Mouse (Mus musculus): Measurements from ENCODE around the gene Plod1. TPM values are rescaled to one million over a fixed set of nuclear protein-coding genes. Genes with fewer than 3 reads are reported as not detected.
A peak's percentile ranks its signal among the peaks of the same experiment; 100 is the strongest.

Plod1 gene
- polyA plus RNA-seq, 1 experiment from 2014 or later = 20.2 TPM

- Histone ChIP-seq H3K4me3 (no peak overlapping the region), H3K27ac (no peak overlapping the region), H3K4me2 (no peak overlapping the region), H3K36me3 (replicated peaks) (no peaks in the 10 kb centered on the region), H3K9me3 (no peaks in the 10 kb centered on the region), H3K4me1 (no peaks in the 10 kb centered on the region), H3K9ac (no peak overlapping the region), H3K27me3 (replicated peaks) (no peaks in the 10 kb centered on the region)
- ATAC-seq (replicated peaks) = peak; percentile 73
- 48% methylated on average over 6 of the region's 6 CpGs for WGBS
Measured at GRCm38 (mm10) chr4:147959881-147960831, 23.6 kb upstream of the Plod1 start.

GRCm38 (mm10) chr4:147957141-147957540 is 20.6 kb upstream of the Plod1 start:
- H3K4me1 ChIP-seq = no peaks in the 10 kb centered on the region
- H3K27me3 ChIP-seq (replicated peaks) = no peaks in the 10 kb centered on the region
- whole genome bisulfite sequencing = 49% methylated on average over 11 of the region's 11 CpGs
- no peaks in the 10 kb centered on the region for H3K9me3 ChIP-seq
- no peak overlapping the region for H3K4me3 ChIP-seq
- no peak overlapping the region for H3K4me2 ChIP-seq
- no peak overlapping the region for H3K27ac ChIP-seq
- H3K9ac ChIP-seq = no peak overlapping the region
- H3K36me3 ChIP-seq (replicated peaks) = no peaks in the 10 kb centered on the region
- ATAC-seq (replicated peaks) = no peak

GRCm38 (mm10) chr4:147953590-147953989 is 17.0 kb upstream of the Plod1 start:
- ATAC-seq (replicated peaks) = no peak; the same call in 1 of the 2 replicates
- Histone ChIP-seq H3K4me3 (no peak overlapping the region), H3K27me3 (replicated peaks) (no peaks in the 10 kb centered on the region), H3K36me3 (replicated peaks) (0 out of 2 replicates have a peak, but pooled peaks cover under 1% of the 10 kb centered on the region), H3K4me1 (no peaks in the 10 kb centered on the region), H3K4me2 (no peak overlapping the region), H3K9ac (no peak overlapping the region), H3K27ac (no peak overlapping the region), H3K9me3 (no peaks in the 10 kb centered on the region)
- 4% methylated on average over 4 of the region's 4 CpGs for WGBS

GRCm38 (mm10) chr4:147947511-147947910 is 10.9 kb upstream of the Plod1 start:
- ATAC-seq (replicated peaks) = no peak
- Histone ChIP-seq H3K36me3 (replicated peaks) (peaks cover 38% of the 10 kb centered on the region), H3K9ac (no peak overlapping the region), H3K4me2 (no peak overlapping the region), H3K27ac (no peak overlapping the region), H3K27me3 (replicated peaks) (no peaks in the 10 kb centered on the region), H3K4me3 (no peak overlapping the region), H3K9me3 (no peaks in the 10 kb centered on the region), H3K4me1 (peaks cover 15% of the 10 kb centered on the region)
- 66% methylated on average over 2 of the region's 2 CpGs for WGBS

GRCm38 (mm10) chr4:147943005-147943404 is 6.4 kb upstream of the Plod1 start:
- H3K36me3 ChIP-seq (replicated peaks) = peaks cover 34% of the 10 kb centered on the region
- no peaks in the 10 kb centered on the region for H3K9me3 ChIP-seq
- H3K9ac ChIP-seq = no peak overlapping the region
- ATAC-seq (replicated peaks) = no peak
- 97% methylated on average over 1 of the region's 1 CpGs for WGBS
- no peaks in the 10 kb centered on the region for H3K27me3 ChIP-seq (replicated peaks)
- H3K4me2 ChIP-seq = peak overlapping the region; percentile 97; the same call in 1 of the 2 replicates
- H3K27ac ChIP-seq = no peak overlapping the region
- H3K4me3 ChIP-seq = no peak overlapping the region
- peaks cover 33% of the 10 kb centered on the region for H3K4me1 ChIP-seq

- ATAC-seq (replicated peaks) = peak; percentile 64
- no peaks in the 10 kb centered on the region for H3K9me3 ChIP-seq
- H3K27ac ChIP-seq = peak overlapping the region; percentile 77; the same call in 1 of the 2 replicates
- H3K27me3 ChIP-seq (replicated peaks) = no peaks in the 10 kb centered on the region
- peaks cover 26% of the 10 kb centered on the region for H3K36me3 ChIP-seq (replicated peaks)
- peak overlapping the region; percentile 72 for H3K4me3 ChIP-seq
- H3K4me1 ChIP-seq = peaks cover 39% of the 10 kb centered on the region
- H3K4me2 ChIP-seq = peak overlapping the region; percentile 97
- H3K9ac ChIP-seq = peak overlapping the region; percentile 79
- WGBS = 7% methylated on average over 80 of the region's 88 CpGs
Measured at GRCm38 (mm10) chr4:147941045-147942020, 4.8 kb upstream of the Plod1 start.

- Histone ChIP-seq H3K36me3 (replicated peaks) (peaks cover 21% of the 10 kb centered on the region), H3K9me3 (no peaks in the 10 kb centered on the region), H3K9ac (peak within 1 kb of the TSS; percentile 79), H3K27ac (peak within 1 kb of the TSS; percentile 77), H3K4me1 (peaks cover 40% of the 10 kb centered on the region), H3K27me3 (replicated peaks) (no peaks in the 10 kb centered on the region), H3K4me3 (peak within 1 kb of the TSS; percentile 72), H3K4me2 (peak within 1 kb of the TSS; percentile 97)
- WGBS = under 1% methylated on average over 29 of the region's 35 CpGs
- ATAC-seq (replicated peaks) = peak; percentile 72
Measured at GRCm38 (mm10) chr4:147940576-147941044, 4.0 kb upstream of the Plod1 start, which contains the start of gene 2510039O18Rik. 2510039O18Rik (plus strand) TSS chr4:147940895.

GRCm38 (mm10) chr4:147940111-147940510 is 3.5 kb upstream of the Plod1 start:
- H3K9ac ChIP-seq = no peak overlapping the region
- H3K9me3 ChIP-seq = no peaks in the 10 kb centered on the region
- peak overlapping the region; percentile 77 for H3K27ac ChIP-seq
- H3K4me2 ChIP-seq = peak overlapping the region; percentile 97
- peak; percentile 10 for ATAC-seq (replicated peaks)
- H3K4me3 ChIP-seq = peak overlapping the region; percentile 72
- 42% methylated on average over 9 of the region's 9 CpGs for WGBS
- no peaks in the 10 kb centered on the region for H3K27me3 ChIP-seq (replicated peaks)
- peaks cover 40% of the 10 kb centered on the region for H3K4me1 ChIP-seq
- H3K36me3 ChIP-seq (replicated peaks) = peaks cover 16% of the 10 kb centered on the region

GRCm38 (mm10) chr4:147938148-147939096 is 1.9 kb upstream of the Plod1 start:
- no peak overlapping the region for H3K27ac ChIP-seq

GRCm38 (mm10) chr4:147937486-147937885 is 919 bp upstream of the Plod1 start:
- peaks cover 29% of the 10 kb centered on the region for H3K4me1 ChIP-seq
- no peaks in the 10 kb centered on the region for H3K9me3 ChIP-seq
- WGBS = 55% methylated on average over 5 of the region's 5 CpGs
- no peak overlapping the region for H3K4me3 ChIP-seq
- H3K9ac ChIP-seq = no peak overlapping the region
- no peak overlapping the region for H3K4me2 ChIP-seq
- H3K27me3 ChIP-seq (replicated peaks) = no peaks in the 10 kb centered on the region
- H3K27ac ChIP-seq = no peak overlapping the region
- no peaks in the 10 kb centered on the region for H3K36me3 ChIP-seq (replicated peaks)
- no peak for ATAC-seq (replicated peaks)

More at GRCm38 (mm10) chr4:147938148-147939096, 1.9 kb upstream of the Plod1 start:
- no peak for ATAC-seq (replicated peaks)
- no peak overlapping the region for H3K4me3 ChIP-seq
- peaks cover 38% of the 10 kb centered on the region for H3K4me1 ChIP-seq
- WGBS = 79% methylated on average over 14 of the region's 14 CpGs
- H3K4me2 ChIP-seq = no peak overlapping the region
- H3K9ac ChIP-seq = no peak overlapping the region
- no peaks in the 10 kb centered on the region for H3K9me3 ChIP-seq
- 0 out of 2 replicates have a peak, but pooled peaks cover under 1% of the 10 kb centered on the region for H3K36me3 ChIP-seq (replicated peaks)
- no peaks in the 10 kb centered on the region for H3K27me3 ChIP-seq (replicated peaks)

- 41% methylated on average over 3 of the region's 3 CpGs for WGBS
- peaks cover 24% of the 10 kb centered on the region for H3K4me1 ChIP-seq
- no peak for ATAC-seq (replicated peaks)
- no peaks in the 10 kb centered on the region for H3K36me3 ChIP-seq (replicated peaks)
- H3K4me2 ChIP-seq = peak overlapping the region; percentile 94
- peak overlapping the region; percentile 55 for H3K4me3 ChIP-seq
- H3K27me3 ChIP-seq (replicated peaks) = no peaks in the 10 kb centered on the region
- H3K9ac ChIP-seq = peak overlapping the region; percentile 57
- 0 out of 2 replicates have a peak overlapping the region, but pooled peaks have one; percentile 3 for H3K27ac ChIP-seq
- H3K9me3 ChIP-seq = no peaks in the 10 kb centered on the region
Measured at GRCm38 (mm10) chr4:147937021-147937420, 454 bp upstream of the Plod1 start.
